Mouse (Mus musculus): Measurements from ENCODE around the gene Ptx4.

GRCm38 (mm10) chr17:25080210-25080609 is 40.4 kb upstream of the Ptx4 start:
- TF ChIP-seq CTCF (IDR thresholded peaks at IDR 0.05; ENCODE audit: insufficient read depth, low read length) (no peak), POLR2A (IDR thresholded peaks at IDR 0.05; ENCODE audit: borderline replicate concordance, extremely low read depth, low read depth, low read length) (no peak)

Measured in lung, adult 2 months (tissue).